Mouse (Mus musculus): ENCODE data around the gene Clrn3.

- TF ChIP-seq POLR2A (IDR thresholded peaks at IDR 0.05; ENCODE audit: low read depth, low read length) (no peak), CTCF (IDR thresholded peaks at IDR 0.05; ENCODE audit: extremely low read depth, insufficient read length, insufficient replicate concordance, low read depth, low read length) (no peak)
These were observed 47.9 kb upstream of the Clrn3 start for GRCm38 (mm10) chr7:135576329-135576728.

Data from small intestine, adult 2 months (tissue).